Mouse (Mus musculus): ENCODE results near the gene Kbtbd3.

The Kbtbd3 gene

GRCm38 (mm10) chr9:4309351-4310085 lies at the start of gene Kbtbd3, which contains the start of gene Aasdhppt:
Kbtbd3 (plus strand) TSS chr9:4309833.
Aasdhppt (minus strand) TSS chr9:4309471.
- DNase-seq (ENCODE audit: low read depth, low spot score): peak; percentile 100

GRCm38 (mm10) chr9:4259841-4260745 lies 49.5 kb upstream of the Kbtbd3 start:
- DNase-seq (ENCODE audit: low read depth, low spot score): peak; percentile 71

GRCm38 (mm10) chr9:4260746-4261090 lies 48.9 kb upstream of the Kbtbd3 start:
- no peak for DNase-seq (ENCODE audit: low read depth, low spot score)

GRCm38 (mm10) chr9:4266881-4267280 lies 42.8 kb upstream of the Kbtbd3 start:
- no peak for DNase-seq (ENCODE audit: low read depth, low spot score)

DNA sequence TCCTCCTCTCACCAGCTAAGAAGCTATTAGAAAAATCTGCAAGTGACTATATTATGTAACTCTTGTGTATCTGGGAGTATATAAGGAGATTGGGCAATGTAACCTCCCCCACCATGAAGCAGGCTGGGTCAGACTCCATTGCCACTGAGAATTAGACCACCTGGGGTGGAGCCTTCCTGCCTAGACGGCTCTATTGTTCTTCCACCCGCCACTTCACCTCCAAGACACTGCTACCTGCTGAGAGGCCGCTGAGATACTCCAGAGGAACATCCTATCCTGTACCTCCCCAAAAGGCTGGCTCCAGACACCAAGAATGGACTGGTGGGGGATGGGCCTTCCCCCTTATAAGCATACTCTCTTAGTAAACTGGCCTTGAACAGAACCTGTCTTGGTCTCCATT lies 25.8 kb upstream of the Kbtbd3 start:
- no peak for DNase-seq (ENCODE audit: low read depth, low spot score)

GRCm38 (mm10) chr9:4300466-4300865 lies 9.2 kb upstream of the Kbtbd3 start:
- no peak for DNase-seq (ENCODE audit: low read depth, low spot score)

DNA sequence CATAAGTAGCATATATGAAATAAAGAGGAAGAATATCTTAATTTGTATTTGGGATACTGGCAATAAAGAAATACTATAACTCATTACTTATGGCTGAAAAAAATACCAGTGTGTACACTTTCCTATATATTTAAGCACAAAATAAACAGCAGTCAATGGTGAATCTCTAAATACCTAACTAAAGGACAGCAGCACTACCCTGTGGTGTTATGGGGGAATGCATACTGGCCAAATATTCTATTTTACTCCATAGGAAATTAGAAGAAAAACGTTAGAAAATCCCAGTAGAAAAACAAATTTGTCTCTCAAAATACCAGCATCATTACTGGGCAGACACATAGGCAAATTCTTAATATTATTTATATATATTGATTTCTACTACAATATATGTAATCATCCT lies 4.8 kb upstream of the Kbtbd3 start:
- DNase-seq (ENCODE audit: low read depth, low spot score): no peak

DNA sequence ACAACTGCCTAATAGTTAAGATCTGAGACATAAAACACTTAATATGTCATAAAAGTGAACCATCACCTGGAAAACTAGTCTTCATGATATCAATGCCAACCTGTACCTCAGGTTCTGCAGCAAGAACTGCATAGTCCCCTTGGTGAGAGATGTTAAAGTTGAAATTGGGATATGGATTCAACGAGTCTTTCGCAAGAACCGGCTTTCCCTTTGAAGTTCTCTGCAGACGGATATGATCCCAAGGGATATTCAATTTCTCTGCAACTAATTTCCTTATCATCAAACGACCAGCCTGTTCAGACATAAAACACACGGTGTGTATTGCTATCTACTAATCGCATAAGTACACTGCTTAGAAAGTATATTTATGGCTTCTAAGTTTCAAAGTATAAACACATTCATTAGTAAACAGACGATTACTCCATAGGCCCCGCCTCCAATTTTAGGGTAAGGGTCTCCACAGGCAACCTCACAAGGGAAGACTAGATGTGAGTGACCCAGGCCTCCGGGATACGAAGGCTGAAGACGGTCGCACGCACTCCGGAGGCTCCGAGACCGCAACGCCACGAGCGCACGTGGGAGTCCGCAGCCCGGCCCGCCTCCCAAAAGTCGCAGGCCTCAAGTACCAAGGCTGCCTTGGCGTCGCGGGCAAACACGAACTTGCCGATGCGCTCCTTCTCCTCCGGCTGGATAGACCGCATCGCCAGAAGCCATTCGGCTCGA lies 844 bp upstream of the Kbtbd3 start:
- no peak for DNase-seq (ENCODE audit: low read depth, low spot score)

GRCm38 (mm10) chr9:4310706-4311105 lies 1.1 kb downstream of the Kbtbd3 start:
- DNase-seq (ENCODE audit: low read depth, low spot score): peak; percentile 7

DNA sequence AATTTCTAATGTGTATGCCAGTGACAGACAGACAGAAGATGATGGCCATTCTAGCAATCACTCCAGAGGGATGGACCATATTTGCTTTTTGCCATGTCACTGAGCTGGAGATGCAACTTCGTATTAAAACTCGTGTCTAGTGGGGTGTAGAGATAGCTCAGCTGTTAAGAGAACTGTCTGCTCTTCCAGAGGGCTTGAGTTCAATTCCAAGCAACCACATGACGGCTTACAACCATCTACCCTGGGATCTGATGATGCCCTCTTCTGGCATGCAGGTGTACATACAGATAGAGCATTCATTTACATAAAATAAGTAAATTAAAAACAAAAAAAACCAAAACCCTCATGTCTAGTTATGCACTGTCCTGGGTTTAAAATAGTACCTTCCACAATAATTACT lies 1.5 kb downstream of the Kbtbd3 start:
- DNase-seq (ENCODE audit: low read depth, low spot score): peak; percentile 53

DNA sequence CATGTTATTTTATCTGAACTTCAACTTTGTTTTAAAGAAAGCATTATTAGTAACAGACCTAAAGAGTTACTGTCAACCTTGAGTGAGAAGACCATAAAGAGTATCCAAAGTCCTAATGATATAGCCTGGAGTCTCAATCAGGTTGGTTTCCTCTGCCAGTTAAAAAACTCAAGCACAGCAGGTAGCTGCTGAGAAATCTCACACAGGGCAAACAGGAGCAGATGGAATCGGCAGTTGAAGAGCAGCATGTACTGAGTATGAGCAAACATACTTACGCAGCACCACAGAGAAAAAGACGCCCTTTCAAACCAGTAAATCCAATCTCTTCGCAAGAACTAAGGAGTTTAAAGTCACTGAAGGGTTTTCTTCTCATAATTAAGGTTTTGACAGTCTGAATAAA lies 4.3 kb downstream of the Kbtbd3 start:
- DNase-seq (ENCODE audit: low read depth, low spot score): no peak

- DNase-seq (ENCODE audit: low read depth, low spot score): no peak
Measured at GRCm38 (mm10) chr9:4315746-4316145, 6.1 kb downstream of the Kbtbd3 start.

- DNase-seq (ENCODE audit: low read depth, low spot score): no peak
Measured at GRCm38 (mm10) chr9:4318939-4319721, 9.5 kb downstream of the Kbtbd3 start.

DNA sequence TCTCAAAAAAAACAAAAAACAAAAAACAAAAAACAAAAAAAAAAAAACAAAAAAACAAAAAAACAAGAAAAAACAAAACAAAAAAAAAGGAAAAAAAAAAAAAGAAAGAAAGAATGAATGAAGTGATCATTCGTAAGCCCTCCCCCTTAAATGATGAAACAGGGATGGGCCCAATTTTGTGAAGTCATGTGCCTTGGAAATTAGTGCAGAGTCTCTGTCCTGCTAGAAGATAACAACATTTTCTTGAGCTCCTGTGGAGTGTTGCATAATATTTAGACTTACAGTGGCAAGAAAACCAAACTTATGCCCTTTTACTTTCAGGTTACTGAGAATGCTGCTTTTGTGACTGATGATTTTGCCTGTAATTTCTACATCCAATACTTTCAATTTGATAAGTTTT lies 43.5 kb downstream of the Kbtbd3 start:
- no peak for DNase-seq (ENCODE audit: low read depth, low spot score)

- DNase-seq (ENCODE audit: low read depth, low spot score): peak; percentile 96
Measured at GRCm38 (mm10) chr9:4375828-4376639, 66.4 kb downstream of the Kbtbd3 start, which contains the start of gene Msantd4. Msantd4 (plus strand) TSS chr9:4376562.

- no peak for DNase-seq (ENCODE audit: low read depth, low spot score)
Measured at GRCm38 (mm10) chr9:4376640-4377120, 67.0 kb downstream of the Kbtbd3 start.

Measured in CD4-positive, CD25-positive, alpha-beta regulatory T cell, adult 2 months (primary cell).